Mouse (Mus musculus) MEL-GATA-1-ER (cell line): ENCODE results near the gene Ubl3.

Experiments
- DNase-seq: peaks from one replicate; pipeline ENCODE4 v3.0.0-alpha.2; 2012; ENCODE audit warnings: low read depth; ENCODE audit errors: extremely low read depth

Ubl3 gene

DNA sequence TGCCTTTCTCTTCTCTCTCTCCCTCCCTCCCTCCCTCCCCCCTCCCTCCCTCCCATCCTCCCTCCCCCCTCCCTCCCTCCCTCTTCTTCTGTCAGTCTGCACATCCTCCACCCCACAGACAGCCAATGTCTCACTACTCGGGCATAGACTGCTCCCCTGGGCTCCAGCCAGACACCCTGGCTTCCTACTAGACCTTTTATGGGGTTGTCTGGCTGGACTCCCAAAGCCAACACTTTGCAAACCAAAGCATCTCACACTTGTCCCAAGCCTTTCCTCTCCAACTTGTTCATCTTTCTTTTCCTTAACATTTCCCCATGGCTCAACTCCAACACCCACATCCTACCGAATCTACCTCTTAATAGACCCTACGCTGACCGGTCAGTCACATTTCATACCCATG, 10.7 kb upstream of the Ubl3 start:
- no peak for DNase-seq

DNA sequence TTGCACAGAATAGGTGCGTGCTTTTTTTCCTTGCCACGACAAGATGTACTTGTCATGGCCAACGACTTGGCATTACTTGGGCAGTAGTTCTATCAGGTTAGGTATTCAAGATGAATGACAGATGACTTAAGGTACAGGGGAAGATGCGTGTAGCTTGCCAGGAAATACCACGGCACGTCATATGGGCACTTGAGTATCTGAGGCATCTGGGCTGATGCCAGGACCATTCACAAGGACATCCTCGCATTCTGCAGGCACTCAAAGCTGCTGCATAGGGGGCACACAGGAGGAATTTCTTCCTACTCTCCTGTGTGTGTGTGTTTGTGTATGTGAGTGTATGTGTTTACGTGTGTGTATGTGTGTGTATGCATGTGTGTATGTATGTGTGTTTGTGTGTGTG, 9.6 kb upstream of the Ubl3 start:
- DNase-seq = no peak

DNA sequence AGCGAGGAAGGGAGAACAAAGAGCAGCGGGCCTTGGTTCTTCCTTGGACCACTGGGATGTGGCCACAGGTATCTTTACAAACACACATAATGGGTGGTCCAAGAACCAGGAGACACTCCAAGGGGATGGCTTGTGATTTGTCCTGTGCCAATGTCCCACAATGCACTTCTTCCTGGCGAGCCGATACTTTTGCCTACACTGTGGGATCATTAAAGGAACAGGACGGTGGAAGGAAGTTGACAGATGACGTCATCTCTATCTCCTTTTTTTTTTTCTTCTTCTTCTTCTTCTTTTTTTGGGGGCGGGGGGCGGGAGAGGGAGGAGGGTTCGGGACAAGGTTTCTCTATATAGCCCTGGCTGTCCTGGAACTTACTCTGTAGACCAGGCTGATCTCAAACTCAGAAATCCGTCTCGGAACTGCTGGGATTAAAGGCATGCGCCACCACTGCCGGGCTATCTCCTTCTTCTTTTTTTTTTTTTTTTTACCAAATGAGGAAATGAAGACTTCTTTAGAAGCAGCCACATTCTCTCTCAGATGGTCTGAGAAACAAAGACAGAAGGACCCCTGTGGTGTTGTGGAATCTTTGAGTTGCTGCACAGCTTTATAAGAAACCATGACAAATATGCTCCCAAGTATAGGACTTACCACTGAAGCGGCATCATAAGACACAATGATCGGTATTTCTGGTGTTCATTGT, 6.8 kb upstream of the Ubl3 start:
- DNase-seq = peak; percentile 35

DNA sequence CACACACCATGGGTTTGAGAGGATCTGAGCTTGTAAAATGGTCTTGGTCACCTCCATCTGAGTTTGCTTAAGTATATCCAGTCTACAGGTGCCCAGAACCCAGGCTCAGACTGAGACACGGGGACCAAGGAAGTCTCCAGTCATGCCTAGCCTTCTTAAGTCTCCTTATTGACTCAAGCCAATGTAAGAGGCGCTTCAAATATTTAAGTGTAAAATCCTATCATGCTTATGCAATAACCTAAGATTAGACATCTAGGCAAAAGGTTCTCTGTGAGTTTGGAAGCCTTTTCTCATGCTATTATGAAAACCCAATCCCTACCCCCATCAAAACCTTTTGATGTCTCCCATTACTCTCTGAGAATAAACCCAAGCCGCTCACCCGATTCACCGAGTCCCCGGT, 5.9 kb upstream of the Ubl3 start:
- DNase-seq = no peak

DNA sequence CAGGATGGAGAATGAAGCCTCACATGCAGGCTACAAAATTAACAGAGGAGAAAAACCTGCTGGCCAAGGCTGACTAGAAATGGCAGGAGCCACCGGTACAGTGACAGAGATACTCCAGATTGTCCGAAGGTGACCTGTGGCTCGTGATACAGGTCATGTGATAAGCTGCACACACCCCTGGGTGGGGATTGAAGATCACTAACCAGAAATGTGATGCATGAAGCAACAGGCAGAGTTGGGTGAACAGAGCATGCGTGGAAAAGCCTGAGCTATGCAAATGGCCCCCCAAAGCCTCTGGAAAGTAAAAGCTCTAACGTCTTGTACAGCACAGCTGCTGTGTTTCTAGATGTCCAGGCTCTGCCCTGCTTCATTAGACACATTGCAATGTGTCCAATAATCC, 3.9 kb upstream of the Ubl3 start:
- DNase-seq = no peak

DNA sequence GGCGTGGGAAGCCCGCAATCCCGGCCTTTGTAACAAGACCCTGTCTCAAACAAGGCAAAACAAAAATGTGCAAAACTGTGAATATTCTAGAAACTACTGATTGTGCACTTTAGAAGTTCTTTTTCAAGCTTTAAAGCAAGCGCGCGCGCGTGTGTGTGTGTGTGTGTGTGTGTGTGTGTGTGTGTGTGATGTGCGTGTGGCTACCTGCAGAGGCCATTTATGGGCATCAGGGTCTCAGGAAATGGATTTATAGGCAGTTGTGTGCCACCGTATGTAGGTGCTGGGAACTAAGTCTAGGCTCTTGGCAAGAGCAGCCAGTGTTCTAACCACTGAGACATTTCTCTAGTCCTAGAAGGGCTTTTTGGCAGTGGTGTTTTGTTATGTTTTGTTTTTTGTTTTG, 2.6 kb upstream of the Ubl3 start:
- no peak for DNase-seq

DNA sequence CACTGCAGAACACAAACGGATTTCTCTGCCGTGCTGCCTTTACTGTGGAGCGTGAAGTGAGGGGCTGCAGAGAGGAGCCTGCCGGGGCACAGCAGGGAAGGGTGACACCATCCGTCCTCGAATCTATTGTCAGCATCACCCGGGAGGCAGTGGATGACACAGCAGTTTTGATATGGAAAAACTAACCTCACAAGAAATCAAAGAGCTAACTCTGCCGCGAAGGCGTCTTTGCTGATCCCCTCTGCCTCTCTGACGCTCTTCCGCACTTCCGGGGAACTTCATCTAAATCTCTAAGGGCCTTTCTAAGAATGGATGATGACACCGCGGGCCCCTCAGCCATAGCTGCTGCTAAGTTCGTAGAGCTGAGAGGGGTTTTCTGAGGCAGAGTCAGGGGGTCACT, 2.1 kb upstream of the Ubl3 start:
- DNase-seq = no peak

DNA sequence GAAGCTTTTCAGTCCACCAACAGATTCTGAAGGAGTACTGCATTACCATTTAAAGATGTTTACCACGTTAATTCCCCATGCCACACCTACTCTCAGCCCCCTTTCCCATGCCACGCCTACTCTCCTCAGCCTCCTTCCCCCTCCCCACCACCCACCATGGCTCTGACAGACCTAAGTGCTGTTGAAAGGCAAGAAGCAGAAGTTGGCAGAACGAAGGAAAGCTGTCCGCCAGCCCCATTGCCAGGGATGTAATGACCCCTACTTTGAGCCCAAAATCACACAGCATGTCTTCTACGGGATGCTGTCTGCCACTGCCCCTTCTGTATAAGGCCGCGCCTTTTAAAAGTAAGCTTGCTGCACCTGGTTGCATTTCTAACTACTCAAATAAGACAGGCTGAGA, 1.7 kb upstream of the Ubl3 start:
- no peak for DNase-seq

DNA sequence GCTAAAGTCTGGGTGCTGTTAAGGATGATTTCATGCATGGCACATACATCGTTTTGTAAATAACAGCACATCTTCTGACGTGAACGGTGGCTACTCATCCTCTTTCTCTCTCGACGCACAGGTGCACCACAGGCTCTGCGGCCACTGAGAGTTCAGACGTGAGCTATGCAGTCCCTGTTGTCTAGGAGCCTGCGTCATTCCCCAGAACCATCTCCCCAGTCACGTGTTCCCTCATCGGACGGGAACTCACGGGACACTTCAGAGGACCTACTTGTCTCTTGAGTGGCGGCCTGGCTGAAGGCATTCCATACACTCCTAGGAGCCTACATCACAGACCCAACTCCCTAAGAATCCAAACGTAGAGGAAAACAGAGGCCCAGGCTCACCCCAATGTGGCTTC, 1.1 kb upstream of the Ubl3 start:
- no peak for DNase-seq

DNA sequence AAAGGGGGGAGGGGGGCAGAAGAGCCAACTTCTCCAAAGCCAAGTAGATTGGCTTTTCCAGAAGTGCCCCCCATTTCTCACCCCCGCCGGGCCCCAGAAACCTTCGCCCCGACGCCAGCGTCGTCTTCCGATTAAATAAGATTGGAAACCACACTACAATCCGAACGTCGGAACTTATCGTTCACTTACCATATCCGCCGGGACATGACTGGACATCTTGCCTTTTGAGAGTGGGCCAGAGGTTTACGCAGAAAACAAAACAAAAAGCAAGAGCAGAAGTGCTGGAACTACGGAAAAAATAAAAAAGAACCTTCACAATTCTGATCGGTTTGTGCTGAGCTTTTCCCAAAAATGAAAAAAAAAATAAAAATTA, 839 bp downstream of the Ubl3 start:
- DNase-seq = peak; percentile 72

DNA sequence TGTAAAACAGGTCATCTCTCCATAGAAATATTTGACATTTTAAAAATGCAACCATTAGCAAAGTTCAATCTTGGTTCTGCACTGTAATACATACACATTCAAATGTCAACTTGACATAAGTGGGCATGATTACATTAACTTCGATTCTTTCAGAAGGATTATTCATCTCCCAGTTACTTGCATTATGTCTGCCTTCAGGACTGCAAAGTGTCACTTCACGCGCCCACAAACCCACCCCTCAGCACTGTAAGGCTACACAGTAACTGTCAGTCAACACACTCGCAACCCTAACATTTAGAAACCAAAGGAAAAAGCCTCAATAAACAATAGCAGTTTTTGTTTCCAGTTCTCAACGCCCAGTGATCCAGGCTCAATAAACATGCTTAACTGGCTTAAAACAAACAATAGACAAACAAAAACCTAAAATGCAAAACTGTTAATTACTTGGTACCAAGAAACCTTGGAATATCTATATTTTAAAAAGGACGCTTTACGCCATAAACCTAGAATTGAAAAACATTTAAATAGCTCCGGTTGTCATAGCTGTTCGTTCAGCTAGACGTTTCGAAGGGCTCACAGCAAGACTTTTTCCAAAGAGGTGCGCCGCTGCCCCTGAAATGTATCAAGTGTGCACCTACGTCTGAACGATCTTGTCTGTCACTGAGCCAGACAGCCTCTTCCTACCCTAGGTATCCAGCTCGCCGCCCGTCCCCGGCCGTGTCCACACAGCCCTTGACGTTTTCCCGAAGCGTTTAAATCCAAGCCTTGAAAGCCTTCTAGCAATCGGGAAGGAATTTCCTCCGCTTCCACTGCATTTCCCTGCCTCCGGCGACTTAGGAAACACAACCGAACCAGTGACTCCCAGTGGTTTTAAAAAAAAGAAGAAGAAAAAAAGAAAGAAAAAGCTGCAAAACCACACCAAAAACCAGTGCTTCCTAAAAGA, 1.5 kb downstream of the Ubl3 start:
- DNase-seq = no peak

DNA sequence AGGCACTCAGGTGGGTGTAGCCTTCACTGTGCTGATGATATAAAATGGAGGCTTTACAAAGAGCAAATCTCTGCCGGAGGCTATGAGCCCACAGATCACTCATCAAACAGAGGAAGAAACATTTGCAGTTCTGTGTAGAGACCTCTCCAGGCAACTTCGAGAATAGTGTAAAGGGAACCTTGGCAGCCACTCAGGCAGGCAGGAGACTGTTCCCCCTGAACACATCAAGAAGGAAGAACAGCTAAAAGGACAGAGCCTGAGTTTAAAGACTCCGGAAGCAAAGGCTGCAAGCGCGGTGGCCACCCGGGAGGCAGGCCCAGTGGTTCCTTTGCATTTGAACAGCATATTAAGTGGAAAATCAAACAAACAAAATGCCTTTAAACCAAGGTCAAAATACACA, 2.2 kb downstream of the Ubl3 start:
- DNase-seq = no peak

DNA sequence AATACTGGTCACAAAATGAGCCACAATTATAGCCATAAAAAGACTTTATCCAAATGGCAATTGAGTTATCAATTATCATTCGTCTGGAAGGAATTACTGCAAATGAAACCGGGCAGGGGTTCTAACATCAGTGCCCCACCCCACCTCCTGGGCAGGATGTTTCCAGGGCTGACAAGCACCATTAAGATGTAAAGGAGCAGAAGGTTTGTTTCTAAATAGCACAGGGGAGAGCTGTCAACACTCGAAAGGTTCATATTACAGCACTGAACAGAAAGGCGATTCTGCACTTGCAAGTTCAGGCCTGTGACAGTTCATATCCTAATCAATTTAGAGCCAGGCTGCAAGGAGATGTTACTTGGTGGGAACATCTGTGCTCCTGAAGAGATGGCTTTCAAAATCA, 3.3 kb downstream of the Ubl3 start:
- DNase-seq = no peak

DNA sequence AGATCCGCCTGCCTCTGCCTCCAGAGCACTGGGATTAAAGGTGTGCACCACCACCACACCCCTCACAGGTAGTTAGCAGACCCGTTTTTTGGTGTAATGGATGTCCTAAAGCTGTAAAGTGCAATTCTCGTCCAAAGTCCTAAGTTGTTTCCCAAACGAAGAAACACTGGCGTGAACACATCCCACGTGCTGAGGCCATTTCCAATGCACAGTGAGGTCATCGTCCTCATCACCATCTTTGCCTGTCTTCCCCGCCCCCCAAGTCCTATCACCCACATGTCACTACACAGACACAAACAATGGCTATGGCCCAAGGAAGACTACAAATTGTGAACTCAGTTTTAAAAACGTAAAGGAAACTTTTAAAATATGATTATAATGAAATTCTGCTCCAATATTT, 4.0 kb downstream of the Ubl3 start:
- no peak for DNase-seq

DNA sequence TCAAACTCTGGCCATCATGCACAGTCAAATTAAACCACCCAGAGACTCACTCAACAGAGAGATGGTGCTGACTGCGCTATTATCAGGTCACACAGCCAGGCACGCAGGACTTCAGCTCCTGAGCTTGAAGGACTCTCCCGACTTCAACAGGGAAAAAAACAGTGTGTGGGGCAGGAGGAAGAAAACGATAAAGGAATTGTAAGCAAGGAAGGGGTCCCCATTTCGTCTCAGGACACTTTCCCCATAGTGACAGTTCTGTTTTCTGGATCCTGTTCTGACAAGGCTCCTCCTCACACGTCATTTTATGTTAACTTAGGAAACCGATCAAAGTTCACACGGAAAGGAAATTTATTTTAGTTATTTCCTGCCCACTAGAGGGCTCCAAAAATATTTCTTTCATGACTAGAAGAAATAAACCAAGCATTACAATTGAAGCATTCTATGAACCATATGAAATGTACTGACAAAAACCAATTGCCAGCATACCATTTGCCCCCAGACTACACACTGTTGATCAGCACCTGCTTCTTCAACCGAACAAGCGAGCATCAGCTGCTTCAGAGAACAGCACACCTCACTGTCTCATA, 4.6 kb downstream of the Ubl3 start:
- DNase-seq = peak; percentile 38

DNA sequence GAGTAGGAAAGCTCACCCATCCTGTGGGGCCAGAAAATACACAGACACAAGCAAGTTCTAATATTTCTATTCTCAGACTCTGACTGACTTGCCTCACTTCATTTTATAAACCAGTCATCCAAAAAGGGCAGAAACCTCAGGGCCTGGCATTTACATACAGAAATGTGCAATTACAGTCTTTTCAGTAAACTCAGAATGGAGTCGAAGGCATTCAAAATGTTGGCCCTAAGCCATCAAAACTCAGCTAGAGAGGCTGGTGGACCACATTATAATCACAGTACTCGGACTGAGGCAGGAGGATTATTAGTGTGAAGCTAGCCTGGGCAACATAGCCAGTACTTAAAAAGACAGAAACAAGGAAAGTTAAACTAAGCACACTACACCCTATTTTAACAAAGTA, 5.6 kb downstream of the Ubl3 start:
- no peak for DNase-seq

DNA sequence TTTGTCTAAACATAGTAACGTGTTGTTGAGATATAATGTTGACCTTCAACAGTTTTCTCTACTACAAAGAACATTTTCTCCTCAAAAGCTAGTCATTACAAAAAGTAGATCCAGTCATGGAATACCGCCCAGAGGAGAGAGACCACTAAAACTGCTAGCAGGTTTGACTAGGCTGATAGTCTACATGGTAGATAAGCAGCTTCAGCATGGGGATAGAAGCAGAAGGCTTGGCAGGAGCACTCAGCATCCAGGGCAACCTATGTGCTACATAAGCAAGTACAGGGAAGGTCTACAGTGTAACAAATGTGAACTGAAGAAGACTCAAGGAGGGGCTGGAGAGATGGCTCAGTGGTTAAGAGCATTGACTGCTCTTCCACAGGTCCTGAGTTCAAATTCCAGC, 7.9 kb downstream of the Ubl3 start:
- no peak for DNase-seq

DNA sequence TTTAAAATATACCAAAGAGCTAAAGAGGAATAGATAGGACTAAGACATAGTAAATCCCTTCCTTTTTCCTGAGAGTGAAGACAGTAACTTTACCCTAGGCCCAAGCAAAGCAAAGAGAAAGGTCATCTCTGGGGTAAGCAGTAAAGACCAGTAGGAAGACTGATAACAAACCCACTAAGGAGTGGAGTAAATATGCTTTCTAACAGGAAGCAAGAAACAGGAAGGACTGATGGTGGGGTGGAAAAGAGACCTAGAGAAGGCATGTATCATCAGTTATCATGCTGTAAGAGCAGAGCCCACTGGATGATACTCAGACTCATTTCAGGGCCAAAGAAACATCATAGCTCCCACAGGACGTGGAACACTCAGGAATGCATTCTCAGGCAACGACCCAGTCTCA, 10.4 kb downstream of the Ubl3 start:
- DNase-seq = peak; percentile 72

DNA sequence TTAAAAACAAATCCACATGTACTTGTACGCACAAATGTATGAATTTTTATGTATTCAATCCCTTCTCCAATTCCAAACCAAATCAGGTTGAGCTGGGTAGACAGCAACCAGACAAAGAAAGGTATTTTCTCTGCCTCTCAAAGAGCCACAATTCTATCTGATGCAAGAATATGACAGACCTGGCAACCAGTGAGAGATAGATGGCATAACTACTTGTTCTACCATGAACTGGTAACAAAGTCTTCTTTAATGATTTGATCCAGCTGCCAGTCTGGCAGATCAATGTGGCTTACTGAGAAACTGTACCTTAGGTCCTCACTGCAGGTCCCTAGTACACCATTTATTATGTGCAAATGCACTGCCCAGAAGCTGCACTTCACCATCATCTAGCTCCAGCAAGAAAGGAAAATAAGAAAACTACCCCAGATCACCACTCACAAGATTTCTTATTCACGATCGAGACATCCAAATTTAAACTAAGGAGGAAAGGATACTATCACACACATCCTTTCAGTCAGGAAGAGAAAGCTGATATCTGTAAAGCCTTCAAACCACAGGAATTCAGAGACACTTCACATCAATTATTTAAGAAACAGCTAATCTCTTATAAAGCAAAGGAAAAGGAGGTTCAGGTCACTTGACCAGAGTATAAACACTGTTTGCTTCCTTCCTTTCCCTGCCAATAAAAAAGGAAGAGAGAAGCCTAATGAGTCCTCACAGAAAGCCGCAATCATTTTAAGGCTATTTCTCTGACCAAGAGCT, 16.7 kb downstream of the Ubl3 start:
- no peak for DNase-seq

DNA sequence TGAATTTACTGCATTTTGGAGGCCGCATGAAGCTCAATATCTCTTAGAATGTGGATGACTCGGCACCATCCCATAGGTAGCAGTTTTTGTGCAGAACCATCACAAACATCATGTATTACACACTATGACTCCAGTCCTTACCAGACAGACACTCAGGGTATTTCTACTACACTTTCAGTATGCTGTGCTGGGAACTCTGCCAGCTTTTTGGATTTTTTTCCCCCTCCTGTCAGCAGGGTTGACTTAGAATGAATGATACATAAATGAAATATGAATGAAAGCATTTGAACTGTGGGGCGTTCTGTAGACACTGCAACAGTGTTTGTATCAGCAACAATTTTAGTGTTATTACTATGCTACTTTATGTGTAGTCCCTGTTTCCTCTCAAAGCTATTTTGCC, 17.9 kb downstream of the Ubl3 start:
- DNase-seq = no peak

DNA sequence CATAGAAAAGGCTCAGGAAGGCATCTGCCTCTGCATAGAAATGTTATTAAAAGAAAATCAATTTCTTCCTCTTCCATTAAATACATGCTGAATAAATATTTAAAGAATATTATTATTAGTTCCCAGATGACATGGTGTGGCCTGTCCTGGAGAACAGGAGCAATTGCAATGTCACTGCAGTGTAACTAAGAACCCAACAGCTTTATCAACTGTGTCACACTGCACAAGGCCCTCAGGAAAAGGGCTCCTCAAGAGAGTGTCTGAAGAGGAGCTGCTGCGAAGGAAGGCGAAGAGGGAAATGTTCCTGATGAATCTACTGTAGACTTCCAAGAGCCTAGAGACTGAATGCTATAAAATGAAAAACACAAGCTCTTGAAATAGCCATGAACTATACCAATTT, 18.7 kb downstream of the Ubl3 start:
- DNase-seq = no peak

DNA sequence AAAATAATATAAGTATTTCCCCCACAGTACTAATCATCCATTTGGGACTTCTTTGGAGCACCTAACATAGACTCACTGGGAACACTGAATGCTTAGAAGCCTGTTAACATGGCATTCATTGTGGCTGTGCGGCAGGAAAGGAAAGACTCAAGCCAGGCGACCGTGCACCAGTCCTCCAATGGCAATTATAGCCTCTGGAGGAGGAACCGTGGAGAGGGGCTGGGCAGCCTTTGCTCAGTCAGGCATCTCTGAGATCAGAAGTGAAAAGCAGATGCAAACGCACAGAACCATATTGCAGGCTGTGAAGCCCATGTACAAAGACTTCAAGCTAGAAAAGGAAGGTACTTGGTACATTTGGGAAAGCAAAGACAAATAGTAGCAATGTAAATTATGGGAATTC, 20.4 kb downstream of the Ubl3 start:
- no peak for DNase-seq
